Mouse (Mus musculus) layer of hippocampus, adult 11-12 months (tissue): ENCODE measurements around the gene Grm3.
A peak's percentile ranks its signal among the peaks of the same experiment; 100 is the strongest.

Experiments
- DNase-seq: peaks from one replicate; pipeline ENCODE4 v3.0.0; 2022; ENCODE audit warnings: low spot score

Grm3 gene

DNA sequence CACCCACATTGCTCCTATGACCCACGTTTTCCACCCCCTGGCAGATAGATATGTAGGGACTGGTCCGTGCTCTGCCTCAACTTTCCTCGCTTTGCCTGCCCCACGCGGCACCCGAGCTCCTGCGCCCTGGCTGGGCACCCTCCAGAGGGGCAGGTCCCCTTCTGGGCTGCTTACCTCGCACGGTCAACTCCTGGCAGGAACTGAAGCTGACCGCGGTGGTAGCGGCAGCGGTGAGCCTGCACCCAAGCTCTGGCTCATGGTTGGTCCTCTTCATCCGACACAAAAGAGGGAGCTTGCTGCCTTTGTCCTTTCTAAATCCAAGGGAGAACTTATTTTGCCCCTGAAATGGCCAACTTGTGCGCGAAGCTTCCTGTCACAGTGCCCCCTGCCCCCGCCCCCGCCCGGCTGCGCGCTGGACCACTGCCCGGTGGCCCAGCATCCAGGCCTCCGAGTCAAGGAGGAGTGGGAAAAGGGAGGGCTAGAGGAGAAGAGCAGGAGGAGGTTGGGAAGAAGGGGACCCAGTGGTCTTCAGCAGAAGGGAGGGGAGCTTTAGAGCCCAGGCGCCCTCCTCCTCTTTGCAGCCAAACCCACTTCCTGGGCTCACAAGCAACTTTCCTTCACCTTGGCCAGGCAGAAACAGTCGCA, at the start of gene Grm3:
Grm3 (minus strand) TSS at position 215 of the 645 bp plus-strand sequence.
- DNase-seq = peak; percentile 21

DNA sequence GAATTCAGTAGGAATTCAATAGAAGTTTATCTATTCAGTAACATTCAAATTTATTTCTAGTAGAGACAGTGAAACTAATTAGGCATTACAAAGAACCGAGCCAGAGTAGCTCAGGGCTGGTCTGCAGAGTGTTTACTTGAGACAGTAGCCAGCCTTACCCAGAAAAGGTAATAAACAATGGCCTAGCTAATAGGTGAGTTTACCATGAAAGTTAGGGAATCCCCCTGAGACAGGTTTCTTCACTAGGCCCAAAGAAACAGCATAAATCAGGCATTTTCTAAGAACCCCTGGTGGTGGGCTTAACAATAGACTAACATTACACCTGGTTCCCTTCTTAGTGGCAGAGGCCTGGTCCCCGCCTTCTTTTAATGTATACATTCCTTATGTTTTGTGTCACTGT, 30.8 kb upstream of the Grm3 start:
- DNase-seq = no peak

DNA sequence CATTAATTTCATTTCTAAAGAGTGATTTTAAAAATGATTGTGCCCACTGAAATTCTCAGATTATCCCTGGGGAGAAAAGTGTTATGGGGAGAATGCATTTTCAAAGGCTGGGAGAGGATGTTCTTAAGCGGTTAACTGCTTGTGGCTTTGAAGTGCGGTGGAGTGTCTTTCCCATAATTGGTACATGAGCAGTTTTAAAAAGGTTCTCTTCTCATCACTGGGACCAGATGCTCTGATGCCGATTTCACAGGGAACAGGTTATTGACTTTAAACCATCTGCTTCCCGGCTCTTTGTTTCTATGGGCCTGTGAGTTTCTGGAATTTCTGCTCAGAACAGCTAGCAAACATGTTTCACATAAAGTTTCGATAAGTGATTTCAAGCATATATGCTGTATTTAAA, 23.2 kb upstream of the Grm3 start:
- DNase-seq = peak; percentile 10

- no peak for DNase-seq
Observed at GRCm38 (mm10) chr5:9744120-9744519, 19.1 kb upstream of the Grm3 start.

DNA sequence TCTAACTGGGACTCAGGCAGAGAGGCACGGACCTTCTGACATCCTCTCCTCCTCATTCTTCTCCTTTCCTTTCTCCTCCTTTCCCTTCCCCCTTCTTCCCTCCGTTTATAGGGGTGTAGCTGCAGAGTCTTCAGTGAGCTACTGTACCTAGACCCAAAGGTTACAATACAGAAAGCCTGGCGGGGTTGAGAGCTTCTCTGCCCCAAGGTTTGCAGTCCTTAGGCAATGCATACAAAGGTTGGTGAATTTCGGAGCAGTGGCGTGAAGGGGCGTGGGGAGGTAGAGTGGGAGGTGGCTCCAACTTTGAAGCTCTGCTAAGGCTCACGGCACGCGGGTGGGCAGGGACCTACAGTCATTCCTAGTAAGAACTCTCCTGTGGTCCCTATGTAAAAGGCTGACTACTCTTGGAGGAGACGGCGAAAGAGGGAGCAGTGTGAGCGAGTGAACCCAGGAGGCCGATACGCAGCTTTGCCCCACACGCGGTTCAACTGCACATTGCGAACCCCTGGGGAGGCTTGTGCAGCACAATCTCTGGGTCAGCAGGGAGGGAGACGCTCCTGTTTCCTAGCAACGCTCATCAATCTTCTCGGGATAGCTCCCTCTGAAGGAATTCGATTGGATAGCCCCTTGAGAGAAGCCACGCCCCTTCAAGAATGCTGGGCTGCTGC, 765 bp upstream of the Grm3 start:
- peak; percentile 80 for DNase-seq

GRCm38 (mm10) chr5:9724287-9724955, 549 bp downstream of the Grm3 start:
- peak; percentile 16 for DNase-seq

GRCm38 (mm10) chr5:9721136-9721535, 3.8 kb downstream of the Grm3 start:
- no peak for DNase-seq

GRCm38 (mm10) chr5:9716295-9716694, 8.7 kb downstream of the Grm3 start:
- no peak for DNase-seq

DNA sequence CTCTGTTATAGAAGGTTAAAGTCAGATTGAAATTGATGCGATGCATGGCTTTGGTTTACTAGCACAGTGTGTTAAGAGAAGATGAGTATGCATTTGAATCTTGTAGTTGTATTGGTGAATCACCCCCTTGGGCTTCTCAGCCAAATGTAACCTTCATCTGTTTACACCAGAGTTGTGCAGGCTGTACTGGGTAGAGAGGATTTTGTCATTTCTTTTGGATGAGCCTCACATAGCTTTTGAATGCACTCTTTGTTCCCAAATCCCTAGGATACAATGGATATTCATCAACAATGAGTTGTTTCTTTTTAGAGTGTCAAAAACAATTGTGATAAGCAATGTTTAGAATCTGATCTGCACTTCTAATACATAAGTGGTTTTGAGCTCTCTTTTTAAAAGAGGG, 17.9 kb downstream of the Grm3 start:
- DNase-seq = peak; percentile 51

- DNase-seq = peak; percentile 23
Observed at GRCm38 (mm10) chr5:9703385-9704009, 21.5 kb downstream of the Grm3 start.

- DNase-seq = no peak
Observed at GRCm38 (mm10) chr5:9702656-9703384, 22.1 kb downstream of the Grm3 start.

GRCm38 (mm10) chr5:9692333-9692732, 32.6 kb downstream of the Grm3 start:
- no peak for DNase-seq

DNA sequence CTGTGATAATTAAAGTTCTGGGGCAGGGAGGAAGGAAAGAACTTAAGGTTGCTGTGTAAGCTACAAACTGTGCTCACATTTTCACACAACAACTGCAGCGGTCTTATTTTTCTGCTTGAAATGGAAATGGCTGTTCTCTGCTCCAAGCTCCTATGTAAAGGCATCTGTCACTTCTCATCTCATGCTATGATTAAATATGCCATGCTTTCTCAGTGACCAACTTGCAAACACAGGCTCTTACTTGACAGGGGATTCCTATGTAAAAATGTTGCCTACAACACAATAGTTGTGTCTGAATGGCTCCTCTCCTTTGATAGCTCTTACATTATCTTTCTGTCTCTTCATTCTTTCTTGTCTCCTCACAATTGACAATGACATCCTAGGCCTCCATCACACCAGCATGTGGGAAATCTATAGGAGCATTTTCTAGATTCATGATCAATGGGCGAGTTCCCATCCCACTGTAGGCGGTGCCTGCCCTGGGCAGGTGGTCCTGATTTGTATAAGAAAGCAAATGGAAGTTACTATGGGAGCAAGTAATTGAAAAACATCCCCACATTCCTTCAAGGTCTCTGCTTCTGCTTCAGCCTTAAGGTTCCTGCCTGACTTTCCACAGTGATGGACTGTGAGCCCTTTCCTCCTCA, 34.2 kb downstream of the Grm3 start:
- DNase-seq = no peak

GRCm38 (mm10) chr5:9690192-9690591, 34.8 kb downstream of the Grm3 start:
- no peak for DNase-seq

DNA sequence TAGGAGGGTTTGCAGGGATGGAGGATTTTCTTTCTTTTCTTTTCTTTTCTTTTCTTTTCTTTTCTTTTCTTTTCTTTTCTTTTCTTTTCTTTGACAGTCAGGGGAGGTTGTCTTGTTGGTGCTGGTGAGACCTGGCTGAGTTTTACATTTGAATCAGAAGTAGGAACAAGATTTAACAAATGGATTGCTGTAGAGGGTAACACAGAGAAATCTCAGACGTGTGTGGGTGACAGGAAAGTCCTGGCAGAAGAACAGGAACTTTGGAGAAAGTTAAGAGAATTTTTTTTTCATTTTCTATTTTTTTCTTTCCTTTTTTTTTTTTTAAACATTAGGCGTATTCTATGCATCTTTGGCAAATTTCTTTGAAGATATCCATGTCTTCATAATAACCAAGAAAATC, 41.8 kb downstream of the Grm3 start:
- DNase-seq = no peak

DNA sequence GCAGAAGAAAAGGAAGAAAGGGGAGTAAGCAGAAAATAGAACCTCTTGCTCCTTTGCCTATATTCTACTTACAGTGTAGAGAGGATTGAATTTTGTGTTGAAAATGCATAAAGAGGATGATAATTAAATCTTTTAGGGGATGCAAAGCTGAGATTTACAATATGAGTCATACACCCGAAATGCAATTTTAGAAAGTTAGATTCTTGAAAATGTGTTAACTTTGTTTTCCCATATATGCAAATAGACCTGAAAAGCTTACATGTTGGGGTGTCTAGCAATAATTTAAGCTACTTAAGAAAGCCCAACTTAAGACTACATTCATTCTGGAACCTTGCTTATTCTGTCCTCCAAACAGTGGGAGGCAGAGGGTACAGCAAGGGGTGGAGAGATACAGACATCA, 56.0 kb downstream of the Grm3 start:
- DNase-seq = no peak

DNA sequence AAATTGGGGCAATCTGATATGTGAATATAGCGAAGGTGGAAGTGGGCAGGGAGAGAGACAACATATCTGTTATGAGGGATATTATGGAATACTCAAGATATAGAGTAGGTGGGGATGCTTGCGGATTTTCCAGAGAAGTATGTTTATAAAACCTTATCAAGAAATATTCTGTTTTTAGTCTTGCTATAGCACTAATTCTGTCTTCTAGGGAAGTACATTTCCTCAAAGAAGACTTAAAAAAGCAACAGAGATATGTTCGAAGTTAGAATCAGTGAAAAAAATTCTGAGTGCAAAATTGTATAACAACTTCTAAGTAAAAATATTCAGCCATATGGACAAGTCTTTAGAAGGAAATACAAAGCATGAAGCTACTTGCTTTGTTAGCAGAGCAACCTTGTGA, 61.6 kb downstream of the Grm3 start:
- DNase-seq = no peak

DNA sequence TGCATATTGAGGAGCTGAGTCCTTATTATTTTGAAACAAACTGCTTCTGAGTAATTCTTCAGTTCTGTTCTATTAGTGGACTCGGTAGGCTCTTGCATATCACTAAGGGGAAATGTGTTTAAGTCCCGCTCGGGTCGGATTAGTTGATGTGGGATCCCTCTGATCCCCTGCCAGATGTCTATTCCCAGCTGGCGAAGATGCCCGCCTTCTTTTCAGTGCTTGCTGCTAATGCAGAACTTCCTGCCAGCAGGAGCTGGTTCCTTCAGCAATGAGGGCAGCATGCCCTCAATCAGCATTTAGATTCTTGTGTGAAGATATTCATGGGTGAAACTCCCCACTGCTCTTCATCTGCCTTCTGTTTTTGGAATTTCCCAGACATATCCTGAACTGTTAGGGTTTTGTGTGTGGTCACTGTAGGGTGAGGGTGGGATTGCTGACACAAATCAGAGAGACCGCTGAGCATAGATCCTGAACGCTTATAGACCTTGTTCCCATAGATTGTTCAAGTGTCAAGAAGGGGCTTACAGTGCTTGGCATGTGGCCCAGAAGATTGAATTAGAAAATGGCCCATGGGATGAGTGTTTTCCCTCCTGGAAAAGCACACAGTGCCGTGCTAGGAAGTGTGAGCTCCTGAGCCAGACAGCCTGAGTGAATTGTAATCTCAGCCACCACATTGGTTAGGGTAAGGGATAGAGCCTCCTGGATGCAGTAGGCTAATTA, 62.9 kb downstream of the Grm3 start:
- DNase-seq = peak; percentile 41

DNA sequence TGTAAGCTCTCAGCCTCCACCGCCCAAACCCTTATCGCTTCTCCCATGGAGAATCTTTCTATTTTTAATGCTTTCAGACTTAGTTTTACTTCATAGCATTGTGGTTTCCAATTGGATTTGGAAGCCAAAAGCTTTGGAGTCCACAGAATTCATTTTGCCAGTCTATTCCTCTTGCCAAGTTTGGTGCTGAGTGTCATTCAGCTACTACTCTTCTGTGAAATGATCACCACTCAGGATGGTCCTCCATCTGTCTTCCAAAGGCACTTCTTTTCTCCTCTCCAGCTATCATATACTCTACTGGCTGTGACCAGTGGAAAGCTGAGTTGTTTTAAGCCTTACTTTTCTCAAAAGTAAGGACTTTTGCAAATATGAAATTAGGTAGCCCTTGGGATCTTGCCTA, 86.4 kb downstream of the Grm3 start:
- no peak for DNase-seq

GRCm38 (mm10) chr5:9627220-9627619, 97.8 kb downstream of the Grm3 start:
- no peak for DNase-seq

DNA sequence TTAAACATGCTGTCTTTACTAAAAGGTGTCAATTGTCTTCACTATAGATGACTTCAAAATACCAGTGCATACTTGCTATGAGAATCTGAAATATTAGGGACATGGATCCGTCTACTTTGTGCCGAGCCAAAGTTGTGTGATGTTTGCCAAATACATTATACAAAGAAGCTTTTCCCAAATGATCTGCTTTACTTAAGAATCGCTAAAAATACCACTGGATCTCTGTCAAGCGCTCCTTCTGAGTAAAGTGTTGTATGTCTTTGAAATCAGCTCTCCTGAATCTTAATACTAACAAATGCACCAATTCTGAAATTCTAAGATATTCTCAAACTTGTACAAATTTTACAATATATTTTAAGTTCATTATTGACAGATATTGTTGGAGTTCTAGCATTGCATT, 100.6 kb downstream of the Grm3 start:
- no peak for DNase-seq
